Mouse (Mus musculus): ENCODE measurements around the gene Rad51b. TPM values are rescaled to one million over a fixed set of nuclear protein-coding genes. Genes with fewer than 3 reads are reported as not detected.

The Rad51b gene
- polyA plus RNA-seq, 1 experiment from 2014 or later, result 6.4 TPM

GRCm38 (mm10) chr12:79387886-79388285 lies 90.8 kb downstream of the Rad51b start:
- Histone ChIP-seq H3K27ac (replicated peaks) (no peak overlapping the region), H3K4me3 (no peak overlapping the region), H3K36me3 (replicated peaks) (no peaks in the 10 kb centered on the region), H3K27me3 (replicated peaks; ENCODE audit: low read depth, poor library complexity, severe bottlenecking) (no peaks in the 10 kb centered on the region), H3K4me1 (peaks cover 44% of the 10 kb centered on the region), H3K9me3 (no peaks in the 10 kb centered on the region)
- DNase-seq (ENCODE audit: low spot score), result no peak
- 88% methylated on average over 6 of the region's 6 CpGs for WGBS

GRCm38 (mm10) chr12:79389251-79389650 lies 92.2 kb downstream of the Rad51b start:
- Histone ChIP-seq H3K27me3 (replicated peaks; ENCODE audit: low read depth, poor library complexity, severe bottlenecking) (no peaks in the 10 kb centered on the region), H3K36me3 (replicated peaks) (no peaks in the 10 kb centered on the region), H3K9me3 (no peaks in the 10 kb centered on the region), H3K4me1 (peaks cover 31% of the 10 kb centered on the region), H3K27ac (replicated peaks) (no peak overlapping the region; the same call in 1 of the 2 replicates), H3K4me3 (no peak overlapping the region)
- DNase-seq (ENCODE audit: low spot score), result no peak
- 88% methylated on average over 3 of the region's 3 CpGs for WGBS

GRCm38 (mm10) chr12:79389971-79390370 lies 92.9 kb downstream of the Rad51b start:
- no peaks in the 10 kb centered on the region for H3K36me3 ChIP-seq (replicated peaks)
- peaks cover 24% of the 10 kb centered on the region for H3K4me1 ChIP-seq
- no peaks in the 10 kb centered on the region for H3K27me3 ChIP-seq (replicated peaks; ENCODE audit: low read depth, poor library complexity, severe bottlenecking)
- no peak overlapping the region for H3K27ac ChIP-seq (replicated peaks)
- DNase-seq (ENCODE audit: low spot score), result no peak
- H3K9me3 ChIP-seq, result no peaks in the 10 kb centered on the region
- no peak overlapping the region for H3K4me3 ChIP-seq

GRCm38 (mm10) chr12:79393636-79394035 lies 96.6 kb downstream of the Rad51b start:
- Histone ChIP-seq H3K4me1 (peaks cover 13% of the 10 kb centered on the region), H3K27me3 (replicated peaks; ENCODE audit: low read depth, poor library complexity, severe bottlenecking) (no peaks in the 10 kb centered on the region), H3K9me3 (no peaks in the 10 kb centered on the region), H3K4me3 (no peak overlapping the region), H3K27ac (replicated peaks) (no peak overlapping the region), H3K36me3 (replicated peaks) (no peaks in the 10 kb centered on the region)
- no peak for DNase-seq (ENCODE audit: low spot score)
- WGBS, result 84% methylated on average over 2 of the region's 2 CpGs

- Histone ChIP-seq H3K4me3 (no peak overlapping the region), H3K4me1 (no peaks in the 10 kb centered on the region; the same call in 1 of the 2 replicates), H3K36me3 (replicated peaks) (no peaks in the 10 kb centered on the region), H3K27me3 (replicated peaks; ENCODE audit: low read depth, poor library complexity, severe bottlenecking) (no peaks in the 10 kb centered on the region), H3K9me3 (no peaks in the 10 kb centered on the region), H3K27ac (replicated peaks) (no peak overlapping the region)
- DNase-seq (ENCODE audit: low spot score), result no peak
- WGBS, result 72% methylated on average over 3 of the region's 3 CpGs
Observed at GRCm38 (mm10) chr12:79403992-79404391, 106.9 kb downstream of the Rad51b start.

GRCm38 (mm10) chr12:79404494-79404893 lies 107.4 kb downstream of the Rad51b start:
- Histone ChIP-seq H3K27me3 (replicated peaks; ENCODE audit: low read depth, poor library complexity, severe bottlenecking) (no peaks in the 10 kb centered on the region), H3K4me3 (no peak overlapping the region), H3K27ac (replicated peaks) (no peak overlapping the region), H3K9me3 (no peaks in the 10 kb centered on the region), H3K36me3 (replicated peaks) (no peaks in the 10 kb centered on the region), H3K4me1 (peaks cover 3% of the 10 kb centered on the region)
- no peak for DNase-seq (ENCODE audit: low spot score)
- WGBS, result 54% methylated on average over 1 of the region's 1 CpGs

- 71% methylated on average over 2 of the region's 2 CpGs for WGBS
Observed at GRCm38 (mm10) chr12:79408677-79409076, 111.6 kb downstream of the Rad51b start.

GRCm38 (mm10) chr12:79409126-79409860 lies 112.2 kb downstream of the Rad51b start:
- Histone ChIP-seq H3K9me3 (no peaks in the 10 kb centered on the region), H3K36me3 (replicated peaks) (no peaks in the 10 kb centered on the region), H3K4me1 (peaks cover 8% of the 10 kb centered on the region), H3K4me3 (no peak overlapping the region), H3K27me3 (replicated peaks; ENCODE audit: low read depth, poor library complexity, severe bottlenecking) (no peaks in the 10 kb centered on the region), H3K27ac (replicated peaks) (no peak overlapping the region)
- WGBS, result 48% methylated on average over 4 of the region's 4 CpGs
- no peak for DNase-seq (ENCODE audit: low spot score)

More at GRCm38 (mm10) chr12:79408677-79409076, 111.6 kb downstream of the Rad51b start:
- no peaks in the 10 kb centered on the region for H3K27me3 ChIP-seq (replicated peaks; ENCODE audit: low read depth, poor library complexity, severe bottlenecking)
- H3K36me3 ChIP-seq (replicated peaks), result no peaks in the 10 kb centered on the region
- no peaks in the 10 kb centered on the region for H3K9me3 ChIP-seq
- H3K27ac ChIP-seq (replicated peaks), result no peak overlapping the region
- DNase-seq (ENCODE audit: low spot score), result no peak
- H3K4me1 ChIP-seq, result peaks cover 8% of the 10 kb centered on the region
- no peak overlapping the region for H3K4me3 ChIP-seq

- Histone ChIP-seq H3K27me3 (replicated peaks; ENCODE audit: low read depth, poor library complexity, severe bottlenecking) (no peaks in the 10 kb centered on the region), H3K4me3 (no peak overlapping the region), H3K27ac (replicated peaks) (no peak overlapping the region), H3K36me3 (replicated peaks) (no peaks in the 10 kb centered on the region), H3K9me3 (no peaks in the 10 kb centered on the region), H3K4me1 (peaks cover 8% of the 10 kb centered on the region)
- 86% methylated on average over 8 of the region's 8 CpGs for WGBS
- DNase-seq (ENCODE audit: low spot score), result no peak
Observed at GRCm38 (mm10) chr12:79412894-79413507, 115.9 kb downstream of the Rad51b start.

- no peaks in the 10 kb centered on the region for H3K27me3 ChIP-seq (replicated peaks; ENCODE audit: low read depth, poor library complexity, severe bottlenecking)
- H3K9me3 ChIP-seq, result no peaks in the 10 kb centered on the region
- no peaks in the 10 kb centered on the region for H3K36me3 ChIP-seq (replicated peaks)
- peaks cover 18% of the 10 kb centered on the region for H3K4me1 ChIP-seq
- no peak for DNase-seq (ENCODE audit: low spot score)
- WGBS, result 88% methylated on average over 6 of the region's 6 CpGs
- no peak overlapping the region for H3K27ac ChIP-seq (replicated peaks)
- H3K4me3 ChIP-seq, result no peak overlapping the region
Observed at GRCm38 (mm10) chr12:79417360-79417759, 120.3 kb downstream of the Rad51b start.

GRCm38 (mm10) chr12:79420605-79421004 lies 123.5 kb downstream of the Rad51b start:
- H3K4me3 ChIP-seq, result no peak overlapping the region
- no peak overlapping the region for H3K27ac ChIP-seq (replicated peaks)
- no peaks in the 10 kb centered on the region for H3K36me3 ChIP-seq (replicated peaks)
- no peaks in the 10 kb centered on the region for H3K27me3 ChIP-seq (replicated peaks; ENCODE audit: low read depth, poor library complexity, severe bottlenecking)
- 20% methylated on average over 6 of the region's 6 CpGs for WGBS
- H3K9me3 ChIP-seq, result no peaks in the 10 kb centered on the region
- no peak for DNase-seq (ENCODE audit: low spot score)
- H3K4me1 ChIP-seq, result peaks cover 22% of the 10 kb centered on the region

- Histone ChIP-seq H3K9me3 (no peaks in the 10 kb centered on the region), H3K27me3 (replicated peaks; ENCODE audit: low read depth, poor library complexity, severe bottlenecking) (no peaks in the 10 kb centered on the region), H3K36me3 (replicated peaks) (no peaks in the 10 kb centered on the region), H3K27ac (replicated peaks) (peak overlapping the region; percentile 83), H3K4me3 (no peak overlapping the region), H3K4me1 (peaks cover 43% of the 10 kb centered on the region)
- 67% methylated on average over 7 of the region's 7 CpGs for WGBS
- DNase-seq (ENCODE audit: low spot score), result no peak
Observed at GRCm38 (mm10) chr12:79429507-79430291, 132.6 kb downstream of the Rad51b start.

Data from embryonic facial prominence, embryonic 10.5 days (tissue).